In the genomic region with DNA sequence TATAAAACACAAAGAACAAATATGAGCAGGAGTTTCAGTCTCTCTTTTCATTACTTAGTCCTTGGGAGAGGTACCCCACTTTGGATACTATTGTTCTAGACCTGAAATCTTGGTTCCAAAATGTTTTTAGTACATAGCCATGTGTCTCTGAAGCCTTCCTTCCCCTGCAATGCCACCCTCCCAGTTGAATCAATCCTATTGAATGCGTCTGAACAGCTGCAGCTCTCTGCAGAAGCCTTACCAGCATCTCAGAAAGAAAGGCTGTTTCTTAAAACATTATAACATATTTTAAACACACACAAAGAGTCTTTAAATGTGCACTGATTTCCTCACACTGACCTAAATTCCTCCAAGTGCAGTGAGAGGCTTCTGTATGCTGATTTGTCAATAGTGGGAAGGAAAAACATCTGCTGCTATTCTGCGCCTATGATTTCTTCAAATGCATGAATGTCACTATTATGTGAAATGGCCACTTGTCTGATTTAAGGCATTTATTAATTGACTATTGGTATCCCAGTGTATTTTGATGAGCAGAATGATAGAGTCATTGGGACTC, we compare ENCODE assay signal across 14 mouse cellular contexts.
"Had no signal": no experiment of that assay in that cellular context is flagged by ENCODE, and none has a peak within 500 bp of the region (broad histone marks: within the 10 kb centered on the region; RNA-seq: fewer than 3 reads in every experiment).

No protein-coding gene starts in this region.

- DNase-seq: kidney, adult 8-10 months; kidney, postnatal 25 days; layer of hippocampus, adult 9-11 months; lung, embryonic 14.5 days; lung, postnatal 10 days; lung, postnatal 4 days; right cerebral cortex, adult 18-20 months; right cerebral cortex, postnatal 25 days; thymus, adult 2 months; thymus, postnatal 25 days had no signal

- H3K27me3 ChIP-seq: liver, embryonic 12.5 days; neural tube, embryonic 13.5 days had no signal

- H3K9ac ChIP-seq: liver, embryonic 12.5 days; lung, embryonic 14.5 days; neural tube, embryonic 13.5 days had no signal

- H3K36me3 ChIP-seq: limb, embryonic 10.5 days; liver, embryonic 12.5 days; midbrain, embryonic 10.5 days; neural tube, embryonic 13.5 days had no signal

- H3K27ac ChIP-seq: limb, embryonic 10.5 days; liver, embryonic 12.5 days; midbrain, embryonic 10.5 days; neural tube, embryonic 13.5 days had no signal

- H3K9me3 ChIP-seq: limb, embryonic 10.5 days; liver, embryonic 12.5 days; midbrain, embryonic 10.5 days; neural tube, embryonic 13.5 days had no signal

- H3K4me3 ChIP-seq: limb, embryonic 10.5 days; liver, embryonic 12.5 days; midbrain, embryonic 10.5 days; neural tube, embryonic 13.5 days had no signal

- H3K4me1 ChIP-seq: limb, embryonic 10.5 days; liver, embryonic 12.5 days; midbrain, embryonic 10.5 days; neural tube, embryonic 13.5 days had no signal

- ATAC-seq: liver, embryonic 12.5 days had no signal

- H3K4me2 ChIP-seq: liver, embryonic 12.5 days; lung, embryonic 14.5 days; neural tube, embryonic 13.5 days had no signal
